Mouse (Mus musculus) liver, postnatal 0 days (tissue): ENCODE measurements around the gene Cpne5.

Experiments
- CTCF ChIP-seq: sonication (generic); IDR thresholded peaks from 2 replicates; pipeline ENCODE4 v1.5.1; 2016; ENCODE audit warnings: antibody characterized with exemption, low read depth
- EP300 ChIP-seq: IDR thresholded peaks from 2 replicates; pipeline ENCODE4 v1.6.1; 2016; ENCODE audit warnings: antibody characterized with exemption, low read depth, mild to moderate bottlenecking

- TF ChIP-seq CTCF (peak; percentile 76), EP300 (no peak)
Observed at GRCm38 (mm10) chr17:29176391-29177267, 61.3 kb downstream of the Cpne5 start.
